Mouse (Mus musculus): Measurements from ENCODE around the gene D8Ertd738e. TPM values are rescaled to one million over a fixed set of nuclear protein-coding genes. Genes with fewer than 3 reads are reported as not detected.

The D8Ertd738e gene
- total and polyA plus RNA-seq, 2 experiments from 2014 or later = 130 to 255 TPM

GRCm38 (mm10) chr8:84236998-84237473 is 12.5 kb downstream of the D8Ertd738e start, which contains the start of gene Zswim4:
Zswim4 (minus strand) TSS chr8:84237055.
- Histone ChIP-seq H3K4me1 (ENCODE audit: insufficient read depth) (peaks cover 10% of the 10 kb centered on the region), H3K4me2 (ENCODE audit: low read depth) (peak within 1 kb of the TSS; percentile 79), H3K36me3 (ENCODE audit: insufficient read depth) (peaks cover 24% of the 10 kb centered on the region), H3K4me3 (ENCODE audit: low read depth, low read length) (peak within 1 kb of the TSS; percentile 93), H3K27ac (ENCODE audit: low read depth, low read length) (peak within 1 kb of the TSS; percentile 76), H3K9ac (peak within 1 kb of the TSS; percentile 91), H3K9me3 (ENCODE audit: low read length) (no peaks in the 10 kb centered on the region), H3K27me3 (ENCODE audit: insufficient read depth, low read length) (no peaks in the 10 kb centered on the region)
- WGBS = 4% methylated on average over 35 of the region's 35 CpGs
- peak; percentile 19; the same call in 1 of the 2 replicates for TF ChIP-seq CTCF (IDR thresholded peaks at IDR 0.05; ENCODE audit: low read depth)
- DNase-seq = peak; percentile 99
- ATAC-seq = peak; percentile 98

- H3K9me3 ChIP-seq (ENCODE audit: low read length) = no peaks in the 10 kb centered on the region
- peak overlapping the region; percentile 74 for H3K27ac ChIP-seq (ENCODE audit: low read depth, low read length)
- H3K9ac ChIP-seq = peak overlapping the region; percentile 91
- H3K36me3 ChIP-seq (ENCODE audit: insufficient read depth) = peaks cover 28% of the 10 kb centered on the region
- H3K27me3 ChIP-seq (ENCODE audit: insufficient read depth, low read length) = no peaks in the 10 kb centered on the region
- H3K4me2 ChIP-seq (ENCODE audit: low read depth) = peak overlapping the region; percentile 79
- H3K4me3 ChIP-seq (ENCODE audit: low read depth, low read length) = peak overlapping the region; percentile 93
- peaks cover 10% of the 10 kb centered on the region for H3K4me1 ChIP-seq (ENCODE audit: insufficient read depth)
- no peak for TF ChIP-seq CTCF (IDR thresholded peaks at IDR 0.05; ENCODE audit: low read depth)
- ATAC-seq (peak; percentile 11), DNase-seq (peak; percentile 17)
- WGBS = under 1% methylated on average over 17 of the region's 30 CpGs
Measured at GRCm38 (mm10) chr8:84236410-84236997, 13.0 kb downstream of the D8Ertd738e start.

GRCm38 (mm10) chr8:84235746-84236409 is 13.6 kb downstream of the D8Ertd738e start:
- Histone ChIP-seq H3K27me3 (ENCODE audit: insufficient read depth, low read length) (no peaks in the 10 kb centered on the region), H3K9me3 (ENCODE audit: low read length) (no peaks in the 10 kb centered on the region), H3K4me2 (ENCODE audit: low read depth) (peak overlapping the region; percentile 79), H3K36me3 (ENCODE audit: insufficient read depth) (peaks cover 34% of the 10 kb centered on the region), H3K4me1 (ENCODE audit: insufficient read depth) (peaks cover 10% of the 10 kb centered on the region), H3K9ac (peak overlapping the region; percentile 91), H3K4me3 (ENCODE audit: low read depth, low read length) (peak overlapping the region; percentile 93), H3K27ac (ENCODE audit: low read depth, low read length) (no peak overlapping the region)
- WGBS = 28% methylated on average over 10 of the region's 10 CpGs
- DNase-seq = no peak
- TF ChIP-seq CTCF (IDR thresholded peaks at IDR 0.05; ENCODE audit: low read depth) = no peak
- no peak for ATAC-seq

DNA sequence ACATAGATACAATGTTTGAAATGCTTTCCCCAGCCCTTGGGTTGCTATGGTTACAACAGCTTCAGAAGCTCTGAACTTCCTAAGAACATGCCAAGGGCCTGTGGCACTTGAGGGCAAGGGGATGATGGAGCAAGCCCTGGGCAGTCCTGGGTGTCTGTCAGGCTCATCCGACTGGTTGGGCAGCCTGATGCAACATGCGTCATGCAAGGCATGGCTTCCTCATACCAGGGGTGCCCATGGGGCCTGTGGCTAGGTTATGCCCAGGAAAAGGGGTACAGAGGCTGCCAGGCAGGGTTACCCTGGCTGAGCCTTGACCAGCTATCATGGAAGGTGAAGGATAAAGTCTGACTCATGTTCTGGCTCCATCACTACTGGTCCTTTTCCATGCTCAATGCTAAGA is 16.5 kb downstream of the D8Ertd738e start:
- Histone ChIP-seq H3K9ac (no peak overlapping the region), H3K4me1 (ENCODE audit: insufficient read depth) (peaks cover 10% of the 10 kb centered on the region), H3K9me3 (ENCODE audit: low read length) (no peaks in the 10 kb centered on the region), H3K27ac (ENCODE audit: low read depth, low read length) (no peak overlapping the region), H3K4me2 (ENCODE audit: low read depth) (no peak overlapping the region), H3K36me3 (ENCODE audit: insufficient read depth) (peaks cover 61% of the 10 kb centered on the region), H3K27me3 (ENCODE audit: insufficient read depth, low read length) (no peaks in the 10 kb centered on the region), H3K4me3 (ENCODE audit: low read depth, low read length) (no peak overlapping the region)
- WGBS = 94% methylated on average over 2 of the region's 2 CpGs
- ATAC-seq (no peak), DNase-seq (no peak)
- TF ChIP-seq CTCF (IDR thresholded peaks at IDR 0.05; ENCODE audit: low read depth) = no peak

- Histone ChIP-seq H3K27me3 (ENCODE audit: insufficient read depth, low read length) (no peaks in the 10 kb centered on the region), H3K9me3 (ENCODE audit: low read length) (no peaks in the 10 kb centered on the region), H3K4me3 (ENCODE audit: low read depth, low read length) (no peak overlapping the region), H3K4me1 (ENCODE audit: insufficient read depth) (peaks cover 7% of the 10 kb centered on the region), H3K27ac (ENCODE audit: low read depth, low read length) (no peak overlapping the region), H3K9ac (no peak overlapping the region), H3K4me2 (ENCODE audit: low read depth) (no peak overlapping the region), H3K36me3 (ENCODE audit: insufficient read depth) (peaks cover 83% of the 10 kb centered on the region)
- DNase-seq (no peak), ATAC-seq (no peak)
- TF ChIP-seq CTCF (IDR thresholded peaks at IDR 0.05; ENCODE audit: low read depth) = peak; percentile 43
- 82% methylated on average over 17 of the region's 17 CpGs for WGBS
Measured at GRCm38 (mm10) chr8:84230735-84231134, 18.8 kb downstream of the D8Ertd738e start.

GRCm38 (mm10) chr8:84223322-84224029 is 26.0 kb downstream of the D8Ertd738e start:
- WGBS = 82% methylated on average over 21 of the region's 21 CpGs
- Histone ChIP-seq H3K9me3 (ENCODE audit: low read length) (no peaks in the 10 kb centered on the region), H3K9ac (no peak overlapping the region), H3K4me3 (ENCODE audit: low read depth, low read length) (no peak overlapping the region), H3K27me3 (ENCODE audit: insufficient read depth, low read length) (no peaks in the 10 kb centered on the region), H3K36me3 (ENCODE audit: insufficient read depth) (peaks cover 95% of the 10 kb centered on the region), H3K4me1 (ENCODE audit: insufficient read depth) (no peaks in the 10 kb centered on the region), H3K4me2 (ENCODE audit: low read depth) (no peak overlapping the region), H3K27ac (ENCODE audit: low read depth, low read length) (no peak overlapping the region)
- ATAC-seq (no peak), DNase-seq (no peak)
- TF ChIP-seq CTCF (IDR thresholded peaks at IDR 0.05; ENCODE audit: low read depth) = no peak

Data from forebrain, postnatal 0 days (tissue).